Mouse (Mus musculus) stomach, embryonic 16.5 days (tissue): ENCODE measurements around the gene Dnlz. TPM values are rescaled to one million over a fixed set of nuclear protein-coding genes. Genes with fewer than 3 reads are reported as not detected.
A peak's percentile ranks its signal among the peaks of the same experiment; 100 is the strongest.

Experiments
- ATAC-seq: fragments of 200-750 bp; cut with Nextera tagmentation; 2 replicates; pipeline ENCODE4 v1.8.0; 2017; ENCODE audit warnings: moderate number of reproducible peaks, moderate TSS enrichment; ENCODE audit not compliant: insufficient read depth, low FRiP score
- H3K27ac ChIP-seq: fragments of 300-500 bp; sonication (generic); 2 replicates; pipeline ENCODE4 v1.5.1; 2014; ENCODE audit warnings: low read length
- H3K27me3 ChIP-seq: fragments of 300-500 bp; sonication (generic); 2 replicates; pipeline ENCODE4 v1.6.1; 2014; ENCODE audit warnings: low read length, control low read depth, mixed read lengths; ENCODE audit not compliant: control insufficient read depth, insufficient read depth
- H3K36me3 ChIP-seq: fragments of 300-500 bp; sonication (generic); 2 replicates; pipeline ENCODE4 v1.6.1; 2014; ENCODE audit warnings: low read length; ENCODE audit not compliant: control insufficient read depth, insufficient read depth
- H3K4me1 ChIP-seq: fragments of 300-500 bp; sonication (generic); 2 replicates; pipeline ENCODE4 v1.6.1; 2014; ENCODE audit warnings: low read length, control low read depth, mixed read lengths; ENCODE audit not compliant: control insufficient read depth, insufficient read depth
- H3K4me2 ChIP-seq: fragments of 300-500 bp; sonication (generic); 2 replicates; pipeline ENCODE4 v1.6.1; 2014; ENCODE audit warnings: low read depth, low read length, mixed read lengths
- H3K4me3 ChIP-seq: fragments of 300-500 bp; sonication (generic); replicated peaks from 2 replicates; pipeline ENCODE4 v1.5.1; 2014; ENCODE audit warnings: mild to moderate bottlenecking, low read length
- H3K9ac ChIP-seq: fragments of 300-500 bp; sonication (generic); 2 replicates; pipeline ENCODE4 v1.6.1; 2014; ENCODE audit warnings: low read length
- H3K9me3 ChIP-seq: fragments of 300-500 bp; sonication (generic); replicated peaks from 2 replicates; pipeline ENCODE4 v1.6.1; 2016; ENCODE audit warnings: low read length, control low read depth; ENCODE audit not compliant: control insufficient read depth
- WGBS: fragments of 180-500 bp; shearing (Covaris S2); extraction: QIAGEN DNeasy Blood & Tissue Kit; methylation state at CpG from one replicate; pipeline ENCODE4 v1.1.7; 2014; 5-methylcytosine and 5-hydroxymethylcytosine counted together
- polyA plus RNA-seq: library from polyadenylated mRNA; unstranded; fragments of >200 nt; fragmentation: Nextera tagmentation; extraction: Ambion mirVana; gene quantifications from 2 replicates; pipeline ENCODE4 v1.2.1, GENCODE M21; 2015

Dnlz gene
- polyA plus RNA-seq, 1 experiment from 2014 or later = 20.5 TPM

- H3K27me3 ChIP-seq = no peaks in the 10 kb centered on the region
- H3K36me3 ChIP-seq = no peaks in the 10 kb centered on the region
- no peak for ATAC-seq
- H3K9me3 ChIP-seq = no peaks in the 10 kb centered on the region
- H3K4me3 ChIP-seq = peak overlapping the region; percentile 5; the same call in 1 of the 2 replicates
- H3K9ac ChIP-seq = peak overlapping the region; percentile 33; the same call in 1 of the 2 replicates
- peak overlapping the region; percentile 73 for H3K27ac ChIP-seq
- H3K4me1 ChIP-seq = peaks cover 30% of the 10 kb centered on the region
- peak overlapping the region; percentile 23; the same call in 1 of the 2 replicates for H3K4me2 ChIP-seq
- 52% methylated on average over 7 of the region's 7 CpGs for whole genome bisulfite sequencing
Measured at GRCm38 (mm10) chr2:26299336-26299735, 52.6 kb downstream of the Dnlz start.

GRCm38 (mm10) chr2:26298856-26299230 lies 53.1 kb downstream of the Dnlz start:
- Histone ChIP-seq H3K9me3 (no peaks in the 10 kb centered on the region), H3K9ac (peak overlapping the region; percentile 26; the same call in 1 of the 2 replicates), H3K4me2 (peak overlapping the region; percentile 23; the same call in 1 of the 2 replicates), H3K27me3 (no peaks in the 10 kb centered on the region), H3K4me1 (peaks cover 30% of the 10 kb centered on the region), H3K36me3 (no peaks in the 10 kb centered on the region), H3K27ac (peak overlapping the region; percentile 68), H3K4me3 (peak overlapping the region; percentile 4; the same call in 1 of the 2 replicates)
- WGBS = 26% methylated on average over 4 of the region's 4 CpGs
- ATAC-seq = no peak

GRCm38 (mm10) chr2:26298208-26298855 lies 53.6 kb downstream of the Dnlz start:
- peak; percentile 80 for ATAC-seq
- 4% methylated on average over 10 of the region's 10 CpGs for WGBS
- 0 out of 2 replicates have a peak overlapping the region, but pooled peaks have one; percentile 26 for H3K9ac ChIP-seq
- no peaks in the 10 kb centered on the region for H3K9me3 ChIP-seq
- H3K4me2 ChIP-seq = peak overlapping the region; percentile 23; the same call in 1 of the 2 replicates
- peaks cover 30% of the 10 kb centered on the region for H3K4me1 ChIP-seq
- H3K4me3 ChIP-seq = 0 out of 2 replicates have a peak overlapping the region, but pooled peaks have one; percentile 4
- H3K27ac ChIP-seq = peak overlapping the region; percentile 68
- H3K36me3 ChIP-seq = no peaks in the 10 kb centered on the region
- no peaks in the 10 kb centered on the region for H3K27me3 ChIP-seq

Other genes with a start within 250 kb of the Dnlz start
- gene Nacc2, start 228.9 kb downstream of the Dnlz start, polyA plus RNA-seq = 16.8 and 18.8 TPM in 2 replicates
- gene Lhx3, start 143.8 kb downstream of the Dnlz start, polyA plus RNA-seq = not detected in 2 replicates
- gene Qsox2, start 114.6 kb downstream of the Dnlz start, polyA plus RNA-seq = 23.2 and 24.1 TPM in 2 replicates
- gene Ccdc187, start 57.6 kb downstream of the Dnlz start, polyA plus RNA-seq = 0.58 and 0.82 TPM in 2 replicates
- 28.8 and 33.0 TPM in 2 replicates for gene Gpsm1, start 36.6 kb downstream of the Dnlz start, polyA plus RNA-seq
- 1.1 and 1.5 TPM in 2 replicates for gene Card9, start 8.8 kb upstream of the Dnlz start, polyA plus RNA-seq
- 25.8 and 26.1 TPM in 2 replicates for gene Snapc4, start 28.5 kb upstream of the Dnlz start, polyA plus RNA-seq
- 98.7 and 105 TPM in 2 replicates for gene Entr1, start 37.2 kb upstream of the Dnlz start, polyA plus RNA-seq
- gene Pmpca, start 37.2 kb upstream of the Dnlz start, polyA plus RNA-seq = 97.0 and 104 TPM in 2 replicates
- 15.2 and 15.9 TPM in 2 replicates for gene Inpp5e, start 57.1 kb upstream of the Dnlz start, polyA plus RNA-seq
- 28.2 and 31.5 TPM in 2 replicates for gene Sec16a, start 93.1 kb upstream of the Dnlz start, polyA plus RNA-seq
- 14.1 and 15.4 TPM in 2 replicates for gene Notch1, start 164.6 kb upstream of the Dnlz start, polyA plus RNA-seq
- 116 and 120 TPM in 2 replicates for gene Egfl7, start 227.9 kb upstream of the Dnlz start, polyA plus RNA-seq
- not detected in 2 replicates for gene Gm20532, start 234.5 kb upstream of the Dnlz start, polyA plus RNA-seq